Mouse (Mus musculus) B cell, adult (primary cell): ENCODE data around the gene Usp9x. TPM values are rescaled to one million over a fixed set of nuclear protein-coding genes. Genes with fewer than 3 reads are reported as not detected.

Experiments
- total RNA-seq: library from RNA; stranded (reverse); gene quantifications from 4 replicates; pipeline ENCODE4 v1.2.4, GENCODE M21; 2023; ENCODE audit not compliant: inconsistent age

Gene Usp9x
- total RNA-seq: 116 to 133 TPM (median 131 TPM) in 4 replicates

GRCm38 (mm10) chrX:13071241-13071775 lies at the start of gene Usp9x:
Gene Usp9x (plus strand): TSS chrX:13071498.

Other genes starting within 250 kb of the Usp9x start
- gene Ddx3x, start 209.5 kb downstream of the Usp9x start, total RNA-seq: 503 to 593 TPM (median 577 TPM) in 4 replicates